In the genomic region with DNA sequence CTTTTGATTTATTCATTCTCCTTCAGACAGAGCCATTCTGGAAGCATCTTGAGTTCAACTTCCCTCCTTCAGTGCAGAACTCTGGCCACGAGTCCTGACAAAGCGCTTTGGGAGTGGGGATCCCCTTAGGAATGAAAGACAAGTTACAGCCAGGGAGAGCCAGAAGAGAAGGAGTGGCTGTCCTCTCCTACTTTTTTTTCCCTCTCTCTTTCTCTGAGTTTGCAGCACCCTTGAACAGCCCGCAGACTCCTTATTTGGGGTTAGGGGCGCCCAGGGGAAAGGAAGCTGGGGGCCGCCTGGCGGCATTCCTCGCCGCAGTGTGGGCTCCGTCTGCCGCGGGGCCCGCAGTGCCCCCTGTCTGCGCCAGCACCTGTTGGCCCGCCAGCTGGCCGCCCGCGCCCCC, we compare ENCODE assay signal across 8 mouse cellular contexts. TPM values are rescaled to one million over a fixed set of nuclear protein-coding genes. Genes with fewer than 3 reads are reported as not detected.
DNase-seq lines count a peak whose midpoint lies in the region; ATAC-seq and TF ChIP-seq lines count a peak whose summit lies in the region.

Pdgfc (plus strand) TSS at position 266 of the 403 bp plus-strand sequence.

- H3K9ac ChIP-seq in forebrain, embryonic 15.5 days (replicated peaks) = peak within 1 kb of the TSS; percentile 79

- CTCF ChIA-PET in Patski (lab: Charles Lee) = interaction anchor here (1.0 to 7.5 kb wide), 4 partner anchors 59 to 447 kb away, joined by 3 to 69 read pairs (median 3); no protein-coding TSS in a partner anchor

- in situ Hi-C loops in Patski (cut with MboI; ENCODE audit: low pct_unique_long_range_greater_than_20kb) = loop anchor here (5.0 kb wide), 4 partner anchors 331 to 891 kb away; no protein-coding TSS in a partner anchor

- no peaks in the 10 kb centered on the region for H3K36me3 ChIP-seq in kidney, adult 2 months (ENCODE audit: control insufficient read depth, insufficient read depth, low read length)
- H3K36me3 ChIP-seq in forebrain, embryonic 15.5 days = no peaks in the 10 kb centered on the region
- H3K36me3 ChIP-seq in midbrain, embryonic 10.5 days = no peaks in the 10 kb centered on the region

- H3K4me2 ChIP-seq in forebrain, embryonic 15.5 days (replicated peaks) = peak within 1 kb of the TSS; percentile 63

- no peak for TF ChIP-seq CTCF in kidney, adult 2 months (conservative IDR thresholded peaks at IDR 0.05; ENCODE audit: insufficient read depth, insufficient read length, low read depth, low read length)
- no peak for TF ChIP-seq CTCF in Patski (IDR thresholded peaks at IDR 0.05)

- ATAC-seq in Patski = peak; percentile 6
- no peak for ATAC-seq in forebrain, embryonic 15.5 days (replicated peaks)
- no peak for ATAC-seq in megakaryocyte-erythroid progenitor cell, adult 5-6 weeks (replicated peaks; ENCODE audit: low FRiP score, low TSS enrichment, poor library complexity, severe bottlenecking)

- peak within 1 kb of the TSS; percentile 54 for H3K4me3 ChIP-seq in kidney, adult 2 months (ENCODE audit: insufficient read depth, low read depth, low read length)
- peak within 1 kb of the TSS; percentile 96 for H3K4me3 ChIP-seq in forebrain, embryonic 15.5 days
- peak within 1 kb of the TSS; percentile 82 for H3K4me3 ChIP-seq in midbrain, embryonic 10.5 days

- peak within 1 kb of the TSS; percentile 98 for H3K27ac ChIP-seq in kidney, adult 2 months (ENCODE audit: insufficient read depth, low read depth, low read length)
- H3K27ac ChIP-seq in forebrain, embryonic 15.5 days (replicated peaks) = peak within 1 kb of the TSS; percentile 87
- H3K27ac ChIP-seq in midbrain, embryonic 10.5 days (replicated peaks) = peak within 1 kb of the TSS; percentile 94

- POLR2A ChIA-PET in Patski (lab: Charles Lee) = interaction anchor here (0.6 to 1.4 kb wide), 3 partner anchors 19 to 59 kb away, joined by 3 to 5 read pairs (median 3); no protein-coding TSS in a partner anchor

- no peak for TF ChIP-seq POLR2A in kidney, adult 2 months (IDR thresholded peaks at IDR 0.05; ENCODE audit: low read depth, low read length)

- WGBS in kidney, adult 2 months = 7% methylated on average over 16 of the region's 17 CpGs
- WGBS in forebrain, embryonic 15.5 days = 2% methylated on average over 13 of the region's 17 CpGs
- 1% methylated on average over 17 of the region's 17 CpGs for whole genome bisulfite sequencing in midbrain, embryonic 10.5 days

- no peaks in the 10 kb centered on the region for H3K9me3 ChIP-seq in forebrain, embryonic 15.5 days
- no peaks in the 10 kb centered on the region for H3K9me3 ChIP-seq in midbrain, embryonic 10.5 days (replicated peaks)

- no peaks in the 10 kb centered on the region for H3K27me3 ChIP-seq in kidney, adult 2 months (replicated peaks; ENCODE audit: control insufficient read depth, insufficient read depth, low read length)
- no peaks in the 10 kb centered on the region for H3K27me3 ChIP-seq in Patski
- no peaks in the 10 kb centered on the region for H3K27me3 ChIP-seq in forebrain, embryonic 15.5 days
- H3K27me3 ChIP-seq in midbrain, embryonic 10.5 days (ENCODE audit: low read depth, poor library complexity, severe bottlenecking) = peaks cover 30% of the 10 kb centered on the region

- peaks cover 12% of the 10 kb centered on the region; the same call in 1 of the 2 replicates for H3K4me1 ChIP-seq in kidney, adult 2 months (ENCODE audit: control insufficient read depth, insufficient read depth, low read length)
- H3K4me1 ChIP-seq in forebrain, embryonic 15.5 days = peaks cover 22% of the 10 kb centered on the region
- H3K4me1 ChIP-seq in midbrain, embryonic 10.5 days = peaks cover 15% of the 10 kb centered on the region

- DNase-seq in kidney, adult 2 months = no peak
- DNase-seq in kidney, postnatal 10 days = no peak
- no peak for DNase-seq in Patski (ENCODE audit: low read depth, low spot score)
- no peak for DNase-seq in midbrain, embryonic 10.5 days (ENCODE audit: low spot score)
- DNase-seq in cerebellum, adult 9-10 months = no peak
- DNase-seq in layer of hippocampus, adult 11-12 months (ENCODE audit: low spot score) = no peak

RNA-seq across cellular contexts. Expression of gene Pdgfc, which starts in this region (rescaled TPM):
- polyA plus RNA-seq in kidney, adult 2 months (2012; rRNA removed) = 6.8 and 7.3 TPM in 2 replicates
- 34.7 TPM for polyA plus RNA-seq in Patski (2021)
- 6.8 and 7.0 TPM in 2 replicates for polyA plus RNA-seq in forebrain, embryonic 15.5 days (2015; fragmentation: Nextera tagmentation; extraction: Ambion mirVana)
- polyA plus RNA-seq in midbrain, embryonic 10.5 days (2016; fragmentation: Nextera tagmentation; extraction: Ambion mirVana) = 7.7 TPM in 2 replicates
- not detected in 2 replicates for total RNA-seq in megakaryocyte-erythroid progenitor cell, adult 5-6 weeks (2014; fragmentation: Nextera tagmentation)
- total RNA-seq in megakaryocyte-erythroid progenitor cell, adult 5-6 weeks (2017) = not detected in 2 replicates
